Mouse (Mus musculus) adrenal gland, adult 8-10 months (tissue): ENCODE measurements at regions not wholly inside any gene's neighbourhood (a gene's known extent, or its start where the extent isn't known, plus 50 kb on each side); places are given as distances from the start of the nearest gene placed in this dataset.

Experiments
- DNase-seq: peaks from one replicate; pipeline ENCODE4 v3.0.0; 2022

DNA sequence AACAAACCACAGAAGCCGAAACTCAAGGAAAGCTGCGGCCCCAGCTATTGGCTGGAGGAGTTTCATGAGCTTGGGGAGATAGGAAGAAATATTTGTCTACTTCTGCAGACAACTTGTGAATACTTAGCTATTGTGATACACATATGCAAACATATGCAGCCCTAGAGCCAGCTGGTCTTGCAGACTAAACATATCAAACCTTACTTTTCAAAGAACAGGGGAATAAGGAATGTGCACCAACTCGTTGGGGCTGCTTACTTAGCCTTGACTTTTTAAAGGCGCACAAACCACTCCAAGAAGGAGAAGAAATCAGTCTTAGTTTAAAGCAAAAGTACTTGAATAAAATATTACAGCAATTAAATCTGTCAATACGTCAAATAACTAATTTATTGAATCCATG lies 106.8 kb upstream of the Lpar1 start:
- no peak for DNase-seq

GRCm38 (mm10) chr4:58658206-58658605 lies 104.5 kb upstream of the Lpar1 start:
- no peak for DNase-seq

GRCm38 (mm10) chr4:58647761-58648295 lies 94.1 kb upstream of the Lpar1 start:
- no peak for DNase-seq

- no peak for DNase-seq
Measured at GRCm38 (mm10) chr4:58646821-58647220, 93.1 kb upstream of the Lpar1 start.

DNA sequence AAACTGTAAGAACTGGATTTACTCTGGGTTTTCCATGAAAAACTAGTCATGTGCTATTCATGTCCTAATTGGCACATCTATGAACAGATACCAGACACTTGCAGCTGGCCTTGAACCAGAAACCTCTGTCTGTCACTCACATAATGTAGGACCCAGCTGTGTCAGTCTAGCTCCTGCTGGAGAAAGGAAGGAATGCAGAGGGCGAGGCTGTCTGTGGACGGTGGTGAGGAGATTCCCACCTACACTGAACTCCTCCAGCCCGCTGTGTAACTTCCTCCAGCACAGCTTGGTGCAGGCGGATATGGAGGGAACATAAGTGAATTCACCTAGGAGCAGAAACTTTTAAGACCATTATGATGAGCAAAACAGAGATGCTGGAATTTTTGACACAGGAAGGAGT lies 89.7 kb upstream of the Lpar1 start:
- DNase-seq: no peak

DNA sequence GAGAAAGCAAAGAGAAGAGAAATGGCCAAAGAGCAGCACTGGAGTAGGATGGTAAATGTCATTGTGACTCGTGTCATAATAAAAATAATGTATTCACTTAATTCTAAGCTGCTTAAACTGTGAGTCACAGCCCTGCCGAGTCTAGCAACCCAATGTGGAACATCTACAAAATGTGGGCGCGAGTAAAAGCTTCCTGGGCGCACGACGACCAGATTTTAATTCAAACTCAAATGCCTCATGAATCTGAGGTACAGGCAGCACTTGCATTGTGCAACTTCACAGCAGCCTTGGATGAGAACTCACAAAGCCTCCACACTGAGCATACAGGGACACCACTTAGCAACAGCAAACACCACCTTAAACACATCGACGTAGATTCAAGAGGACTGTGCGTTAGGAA lies 88.5 kb upstream of the Lpar1 start:
- DNase-seq: no peak

DNA sequence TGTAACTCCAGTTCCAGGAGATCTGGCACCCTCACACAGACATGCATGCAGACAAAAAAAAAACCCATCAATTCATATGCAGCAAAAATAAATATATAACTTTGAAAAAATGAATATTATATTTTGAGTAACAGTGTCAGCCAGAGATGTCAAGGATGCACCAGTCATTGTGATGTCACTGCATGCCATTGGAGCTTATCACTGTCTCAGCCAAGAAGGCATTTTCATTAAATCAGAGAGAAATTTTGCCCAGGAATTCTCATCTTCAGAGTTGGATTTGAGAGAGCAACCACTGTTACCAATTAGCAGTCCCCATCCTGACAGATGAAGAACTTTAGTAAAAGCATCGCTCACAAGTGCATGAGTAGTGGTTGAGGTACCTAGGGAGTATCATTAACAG lies 79.0 kb upstream of the Lpar1 start:
- peak; percentile 16 for DNase-seq

- no peak for DNase-seq
Measured at GRCm38 (mm10) chr4:58631415-58631814, 77.7 kb upstream of the Lpar1 start.

- no peak for DNase-seq
Measured at GRCm38 (mm10) chr4:58627021-58627420, 73.3 kb upstream of the Lpar1 start.

GRCm38 (mm10) chr4:58624059-58624458 lies 70.4 kb upstream of the Lpar1 start:
- DNase-seq: no peak

- DNase-seq: peak; percentile 11
Measured at GRCm38 (mm10) chr4:58620641-58621040, 66.9 kb upstream of the Lpar1 start.

DNA sequence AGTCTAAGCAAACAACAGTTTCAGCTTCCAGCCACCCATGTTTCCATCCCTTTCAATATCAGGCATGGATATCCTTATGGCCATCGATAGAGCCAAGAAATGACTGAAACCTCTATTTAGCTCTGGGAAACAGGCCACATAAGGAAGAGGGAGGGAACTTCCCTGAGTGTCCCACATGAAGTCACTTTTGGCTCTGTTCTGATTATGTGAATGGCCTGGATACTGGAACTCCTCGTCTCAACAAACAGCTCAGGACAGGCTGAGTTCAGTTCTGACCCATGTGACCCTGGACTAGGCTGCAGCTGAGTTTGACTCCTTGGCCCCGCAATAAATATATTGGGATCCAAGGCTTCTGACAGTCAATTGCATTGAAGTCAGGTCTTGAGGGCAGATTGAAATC lies 63.6 kb upstream of the Lpar1 start:
- DNase-seq: no peak

DNA sequence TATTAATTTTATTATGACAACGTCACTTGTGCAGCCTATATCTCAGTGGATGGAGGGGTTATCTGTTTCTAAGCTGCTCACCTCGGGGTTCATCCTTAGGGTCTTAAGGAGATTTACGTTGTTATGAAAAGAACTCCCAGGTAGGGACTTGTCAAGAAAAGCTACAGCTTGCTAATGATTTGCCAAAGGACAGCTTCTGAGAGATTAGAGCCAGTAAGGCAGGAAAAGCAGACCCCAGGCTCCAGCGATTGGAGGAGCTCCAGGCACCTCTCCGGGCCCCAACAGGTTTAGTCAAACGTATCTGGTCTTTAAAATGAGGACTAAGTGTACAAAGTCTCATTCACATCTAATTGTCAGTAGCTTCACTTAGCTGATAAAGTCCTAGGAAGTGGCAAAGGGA lies 59.8 kb upstream of the Lpar1 start:
- no peak for DNase-seq

- no peak for DNase-seq
Measured at GRCm38 (mm10) chr4:58613022-58613421, 59.3 kb upstream of the Lpar1 start.

- no peak for DNase-seq
Measured at GRCm38 (mm10) chr4:58607491-58607890, 53.8 kb upstream of the Lpar1 start.

DNA sequence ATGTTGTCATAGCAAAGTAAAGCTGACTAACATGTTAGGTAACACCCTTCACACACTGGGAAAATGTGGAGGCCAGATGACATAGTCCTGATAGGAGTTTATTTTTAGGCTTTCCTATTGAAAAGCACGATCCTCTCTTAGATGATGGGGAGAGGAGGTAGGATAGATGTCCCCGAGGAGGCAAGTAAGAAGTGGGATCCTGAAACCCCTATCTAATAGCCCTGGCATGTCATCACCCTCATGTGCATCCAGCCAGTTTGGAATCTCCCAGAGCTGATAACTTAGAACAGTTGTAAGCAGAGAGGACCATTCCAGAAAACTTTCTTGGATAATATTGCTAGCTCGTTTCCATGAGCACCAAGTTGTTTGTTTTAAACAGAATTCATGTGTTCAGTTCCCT lies 52.2 kb upstream of the Lpar1 start:
- no peak for DNase-seq
